Mouse (Mus musculus) T-helper 1 cell (primary cell): ENCODE measurements around the gene Vtn.

ENCODE experiments used
- in situ Hi-C: fragments of 300-600 bp; cut with MboI, MseI; formaldehyde crosslinking; loops from one replicate; pipeline ENCODE4 v1.15.1; 2025; ENCODE audit warnings: high pct_unique_total_duplicates

The Vtn gene

GRCm38 (mm10) chr11:78497544-78498522, 1.1 kb upstream of the Vtn start, which contains the start of gene Sarm1:
Gene Sarm1 (minus strand): TSS chr11:78497754.
- in situ Hi-C loops: no loop called here

- in situ Hi-C loops: no loop called here
Observed at GRCm38 (mm10) chr11:78499543-78499942, 652 bp downstream of the Vtn start.

- in situ Hi-C loops: loop anchor here (10.0 kb wide), 1 partner anchor 1464 kb away; the partner anchor contains the start of gene Utp6
Observed at GRCm38 (mm10) chr11:78500623-78501202, 1.8 kb downstream of the Vtn start.

GRCm38 (mm10) chr11:78501529-78501928, 2.6 kb downstream of the Vtn start:
- in situ Hi-C loops: loop anchor here (10.0 kb wide), 1 partner anchor 1463 kb away; the partner anchor contains the start of gene Utp6

- in situ Hi-C loops: loop anchor here (10.0 kb wide), 1 partner anchor 1462 kb away; the partner anchor contains the start of gene Utp6
Observed at GRCm38 (mm10) chr11:78502909-78503650, 4.2 kb downstream of the Vtn start, which contains the start of gene Sebox. Gene Sebox (plus strand): TSS chr11:78503447.

- in situ Hi-C loops: loop anchor here (10.0 kb wide), 1 partner anchor 1459 kb away; the partner anchor contains the start of gene Utp6
Observed at GRCm38 (mm10) chr11:78505430-78505829, 6.5 kb downstream of the Vtn start.

GRCm38 (mm10) chr11:78509148-78509547, 10.3 kb downstream of the Vtn start:
- in situ Hi-C loops: loop anchor here (10.0 kb wide), 1 partner anchor 1456 kb away; the partner anchor contains the start of gene Utp6

GRCm38 (mm10) chr11:78512025-78512957, 13.4 kb downstream of the Vtn start, which contains the start of the genes Tmem199 and Poldip2:
Gene Tmem199 (minus strand): TSS chr11:78512172.
Gene Poldip2 (plus strand): TSS chr11:78512193.
- in situ Hi-C loops: no loop called here

GRCm38 (mm10) chr11:78513106-78513790, 14.4 kb downstream of the Vtn start:
- in situ Hi-C loops: no loop called here

GRCm38 (mm10) chr11:78515549-78516325, 16.8 kb downstream of the Vtn start:
- in situ Hi-C loops: no loop called here

GRCm38 (mm10) chr11:78518931-78519330, 20.0 kb downstream of the Vtn start:
- in situ Hi-C loops: no loop called here

- in situ Hi-C loops: no loop called here
Observed at GRCm38 (mm10) chr11:78521880-78522279, 23.0 kb downstream of the Vtn start.

GRCm38 (mm10) chr11:78522481-78522997, 23.6 kb downstream of the Vtn start:
- in situ Hi-C loops: no loop called here

- in situ Hi-C loops: no loop called here
Observed at GRCm38 (mm10) chr11:78523241-78523955, 24.5 kb downstream of the Vtn start.

GRCm38 (mm10) chr11:78524838-78525237, 25.9 kb downstream of the Vtn start:
- in situ Hi-C loops: no loop called here

GRCm38 (mm10) chr11:78528714-78529113, 29.8 kb downstream of the Vtn start:
- in situ Hi-C loops: no loop called here

GRCm38 (mm10) chr11:78530001-78530400, 31.1 kb downstream of the Vtn start:
- in situ Hi-C loops: no loop called here

GRCm38 (mm10) chr11:78531046-78531445, 32.2 kb downstream of the Vtn start:
- in situ Hi-C loops: no loop called here
